Mouse (Mus musculus) kidney, adult 2 months (tissue): ENCODE measurements around the gene Ip6k3. TPM values are rescaled to one million over a fixed set of nuclear protein-coding genes. Genes with fewer than 3 reads are reported as not detected.

Experiments used
- DNase-seq: peaks from one replicate; pipeline ENCODE4 v3.0.0; 2021
- H3K27ac ChIP-seq: fragments of 200-500 bp; 2 replicates; pipeline ENCODE4 v1.5.1; 2012; ENCODE audit warnings: low read depth, low read length, control low read depth, inconsistent platforms; ENCODE audit not compliant: insufficient read depth
- H3K27me3 ChIP-seq: fragments of 200-500 bp; replicated peaks from 2 replicates; pipeline ENCODE4 v1.6.1; 2012; ENCODE audit warnings: mild to moderate bottlenecking, moderate library complexity, low read length, inconsistent platforms; ENCODE audit not compliant: control insufficient read depth, insufficient read depth
- H3K36me3 ChIP-seq: fragments of 200-500 bp; 2 replicates; pipeline ENCODE4 v1.6.1; 2012; ENCODE audit warnings: mild to moderate bottlenecking, moderate library complexity, low read length, inconsistent platforms; ENCODE audit not compliant: control insufficient read depth, insufficient read depth
- H3K4me1 ChIP-seq: fragments of 200-500 bp; 2 replicates; pipeline ENCODE4 v1.6.1; 2011; ENCODE audit warnings: low read length; ENCODE audit not compliant: control insufficient read depth, insufficient read depth
- H3K4me3 ChIP-seq: fragments of 200-500 bp; 2 replicates; pipeline ENCODE4 v1.5.1; 2011; ENCODE audit warnings: mild to moderate bottlenecking, low read depth, low read length, control low read depth; ENCODE audit not compliant: insufficient read depth
- CTCF ChIP-seq: fragments of 200-500 bp; conservative IDR thresholded peaks from 2 replicates; pipeline ENCODE4 v1.5.1; 2011; ENCODE audit warnings: low read depth, mild to moderate bottlenecking, control low read depth, low read length, moderate library complexity, mixed read lengths; ENCODE audit not compliant: insufficient read depth, insufficient read length
- POLR2A ChIP-seq: fragments of 200-500 bp; IDR thresholded peaks from one replicate; pipeline ENCODE4 v1.6.1; 2011; ENCODE audit warnings: low read depth, low read length, control low read depth
- WGBS: fragments of 180-500 bp; shearing (Covaris S2); methylation state at CpG from one replicate; pipeline ENCODE4 v1.1.7; 2018; 5-methylcytosine and 5-hydroxymethylcytosine counted together
- polyA plus RNA-seq: library from polyadenylated mRNA; depleted of rRNA; stranded (reverse); fragments of >200 nt; gene quantifications from 2 replicates; pipeline ENCODE4 v1.2.3, GENCODE M21; 2012

Ip6k3 gene
- polyA plus RNA-seq, 1 experiment: 1.1 TPM

DNA sequence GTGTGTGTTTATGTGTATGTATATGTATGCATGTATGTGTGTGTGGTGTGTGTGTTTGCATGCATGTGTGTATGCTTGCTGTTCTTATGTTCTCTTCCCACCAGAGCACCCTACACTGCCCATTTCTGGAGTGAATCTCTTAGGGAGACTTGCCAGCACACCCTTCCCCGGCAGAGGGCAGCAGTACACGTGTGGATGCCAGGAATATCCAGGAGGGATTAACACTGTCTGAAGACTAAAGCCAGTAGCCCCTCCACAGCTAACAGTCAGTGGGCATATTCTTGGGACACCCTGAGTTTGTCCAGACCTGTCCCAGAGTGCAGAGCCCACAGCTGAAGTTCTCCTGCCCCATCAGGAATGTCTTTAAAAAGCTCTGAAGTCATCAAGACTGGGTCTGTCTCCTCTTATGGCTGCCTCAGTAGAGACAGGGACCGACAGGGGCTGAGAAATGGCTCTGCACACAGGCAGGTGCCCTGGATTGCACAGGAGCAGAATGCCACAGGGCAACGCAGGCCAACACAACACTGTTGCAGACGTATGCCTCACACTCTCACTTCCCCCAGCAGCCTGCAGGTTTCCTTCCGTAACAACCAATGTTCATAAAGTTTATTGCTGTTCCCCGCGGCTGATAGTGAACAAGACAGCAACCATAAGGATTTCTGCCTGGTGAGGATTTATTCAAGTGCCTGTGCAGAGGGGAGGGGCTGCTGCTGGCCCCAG is 2.4 kb downstream of the Ip6k3 start:
- peak; percentile 67; the same call in 1 of the 2 replicates for TF ChIP-seq CTCF
- TF ChIP-seq POLR2A: no peak
- no peak overlapping the region for H3K4me3 ChIP-seq
- 63% methylated on average over 8 of the region's 8 CpGs for WGBS

DNA sequence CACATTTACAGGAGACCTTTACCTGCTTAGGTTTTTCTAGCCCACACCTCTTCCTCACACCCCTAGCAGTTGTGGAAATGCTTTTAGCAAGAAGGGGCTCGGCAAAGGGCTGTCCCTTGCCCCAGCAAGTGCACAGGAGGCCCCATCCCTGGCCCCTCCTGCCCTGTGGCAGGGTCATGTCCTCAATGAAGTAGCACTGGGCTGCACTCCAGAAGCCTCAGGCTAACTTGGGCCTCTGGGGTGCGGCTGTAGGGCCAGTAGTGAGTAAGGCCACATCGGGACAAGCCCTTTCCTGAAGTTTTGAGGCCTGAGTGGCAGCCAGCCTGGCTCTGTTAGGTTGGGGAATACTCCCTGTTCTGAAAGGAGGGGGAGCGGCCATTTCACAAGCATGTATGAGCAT is 6.7 kb downstream of the Ip6k3 start:
- H3K4me3 ChIP-seq: no peak overlapping the region
- 64% methylated on average over 4 of the region's 4 CpGs for WGBS
- no peaks in the 10 kb centered on the region for H3K4me1 ChIP-seq
- peak; percentile 9 for DNase-seq
- H3K36me3 ChIP-seq: no peaks in the 10 kb centered on the region
- H3K27ac ChIP-seq: no peak overlapping the region
- no peaks in the 10 kb centered on the region for H3K27me3 ChIP-seq
- TF ChIP-seq POLR2A (no peak), CTCF (no peak)

More for the DNA sequence above, 2.4 kb downstream of the Ip6k3 start:
- Histone ChIP-seq H3K27me3 (no peaks in the 10 kb centered on the region), H3K36me3 (no peaks in the 10 kb centered on the region), H3K27ac (no peak overlapping the region), H3K4me1 (no peaks in the 10 kb centered on the region)
- no peak for DNase-seq

DNA sequence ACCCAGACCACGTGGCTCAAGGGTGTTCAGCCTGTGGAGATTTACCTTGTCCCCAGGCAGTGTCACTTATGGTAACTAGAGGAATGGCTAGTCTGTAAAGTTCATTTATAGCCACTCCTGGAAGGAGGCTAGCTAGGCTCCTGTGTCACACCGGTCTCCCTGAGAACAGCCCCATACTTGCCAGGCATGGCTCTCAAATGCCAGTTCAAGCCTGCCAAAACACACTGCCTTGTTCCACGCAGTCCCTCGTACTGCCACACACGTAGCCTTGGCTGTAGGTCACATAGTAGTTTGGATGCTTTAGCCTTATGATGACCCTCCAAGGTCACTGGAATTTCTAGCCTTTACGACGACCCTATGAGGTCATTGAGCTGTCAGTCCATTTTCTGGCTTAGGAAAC is 8.4 kb downstream of the Ip6k3 start:
- Histone ChIP-seq H3K4me1 (no peaks in the 10 kb centered on the region), H3K36me3 (no peaks in the 10 kb centered on the region), H3K27ac (no peak overlapping the region), H3K4me3 (no peak overlapping the region), H3K27me3 (no peaks in the 10 kb centered on the region)
- WGBS: 66% methylated on average over 7 of the region's 7 CpGs
- TF ChIP-seq POLR2A (no peak), CTCF (no peak)
- peak; percentile 9 for DNase-seq

DNA sequence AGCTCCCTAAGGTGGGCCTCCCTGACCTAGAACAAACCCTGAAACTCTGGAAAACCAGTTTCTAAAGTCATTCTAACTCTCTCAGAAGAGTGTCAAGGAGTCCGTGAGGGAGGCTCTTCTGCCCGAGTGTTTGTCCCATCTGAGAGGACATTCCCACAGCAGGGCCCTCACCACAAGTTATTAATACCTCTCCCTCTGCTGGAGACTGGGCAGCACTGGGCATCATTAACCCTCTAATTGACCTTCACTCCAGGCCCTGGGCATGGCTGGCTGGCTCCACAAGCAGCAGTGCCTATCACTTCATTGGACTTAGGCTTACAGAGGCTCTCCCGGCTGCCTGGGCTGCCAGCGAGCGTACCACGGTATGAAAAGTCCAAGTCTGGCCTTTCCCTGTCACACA is 9.2 kb downstream of the Ip6k3 start:
- Histone ChIP-seq H3K27me3 (no peaks in the 10 kb centered on the region), H3K36me3 (no peaks in the 10 kb centered on the region), H3K4me3 (no peak overlapping the region), H3K27ac (no peak overlapping the region), H3K4me1 (no peaks in the 10 kb centered on the region)
- WGBS: 59% methylated on average over 6 of the region's 6 CpGs
- no peak for DNase-seq
- TF ChIP-seq POLR2A (no peak), CTCF (no peak)

DNA sequence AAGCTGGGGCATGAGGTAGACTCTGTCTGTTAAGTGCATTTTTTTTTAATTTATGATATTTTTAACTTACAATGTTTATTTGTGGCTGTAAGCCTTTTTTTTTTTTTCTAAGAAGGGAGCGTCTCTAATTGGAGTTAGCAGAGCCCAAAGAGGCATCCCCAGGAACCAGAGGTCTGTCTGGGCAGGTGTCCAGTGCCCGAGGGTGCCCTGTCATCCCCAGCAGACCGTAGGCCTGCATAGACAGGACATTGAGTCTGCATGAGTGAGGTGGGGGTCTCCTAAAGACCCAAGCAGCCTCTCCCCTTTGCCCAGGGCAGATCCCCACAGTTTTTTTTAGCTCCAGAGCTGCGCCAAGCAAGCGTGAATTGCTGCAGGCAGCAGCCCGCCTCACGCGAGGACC is 11.8 kb downstream of the Ip6k3 start:
- TF ChIP-seq POLR2A (no peak), CTCF (no peak)
- Histone ChIP-seq H3K27me3 (no peaks in the 10 kb centered on the region), H3K4me3 (no peak overlapping the region), H3K27ac (no peak overlapping the region), H3K4me1 (no peaks in the 10 kb centered on the region), H3K36me3 (no peaks in the 10 kb centered on the region)
- WGBS: 76% methylated on average over 8 of the region's 8 CpGs
- no peak for DNase-seq

DNA sequence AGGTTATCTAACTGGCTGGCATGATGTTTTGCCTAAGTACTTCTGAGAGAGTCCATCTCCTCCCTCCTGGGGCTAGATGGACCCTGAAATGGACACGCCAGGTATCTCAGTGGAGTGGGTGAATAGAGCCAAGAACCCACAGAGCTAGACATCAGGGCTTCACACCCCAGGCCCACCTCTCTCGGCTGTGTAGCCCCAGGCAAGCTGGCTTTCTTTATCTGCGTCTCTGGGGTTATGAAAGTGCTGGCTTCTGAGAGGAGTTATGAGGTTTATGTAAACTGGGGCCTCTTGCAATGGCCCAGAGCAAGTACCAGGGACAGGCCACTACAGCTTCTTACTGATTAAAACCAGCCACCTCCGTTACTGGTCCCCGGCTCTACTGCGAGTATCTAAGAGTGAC is 12.7 kb downstream of the Ip6k3 start:
- DNase-seq: no peak
- no peaks in the 10 kb centered on the region for H3K27me3 ChIP-seq
- H3K27ac ChIP-seq: no peak overlapping the region
- TF ChIP-seq POLR2A: no peak
- no peak for TF ChIP-seq CTCF
- H3K4me1 ChIP-seq: no peaks in the 10 kb centered on the region
- WGBS: 91% methylated on average over 6 of the region's 6 CpGs
- H3K36me3 ChIP-seq: no peaks in the 10 kb centered on the region
- H3K4me3 ChIP-seq: no peak overlapping the region

DNA sequence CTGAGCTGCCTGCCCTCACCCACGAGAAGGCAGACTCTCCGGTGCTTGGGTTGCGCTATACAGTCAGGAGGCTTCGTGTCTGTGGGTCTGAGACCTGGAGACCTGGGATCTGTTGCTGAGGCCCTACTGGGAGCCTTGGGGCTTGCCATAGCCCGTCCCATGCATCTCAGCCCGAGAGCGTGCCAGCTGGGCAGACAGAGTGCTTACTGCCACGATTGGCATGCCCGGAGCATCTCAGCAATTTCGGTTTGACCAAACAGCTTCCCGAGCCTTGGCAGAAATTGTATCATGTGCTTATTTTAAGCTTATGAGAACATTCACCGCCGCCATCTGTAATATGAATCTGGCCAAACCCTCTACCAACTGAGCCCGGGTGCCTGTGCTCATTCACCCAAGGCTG is 13.3 kb downstream of the Ip6k3 start:
- no peak for TF ChIP-seq POLR2A
- no peak for TF ChIP-seq CTCF
- no peaks in the 10 kb centered on the region for H3K4me1 ChIP-seq
- H3K27me3 ChIP-seq: no peaks in the 10 kb centered on the region
- no peak for DNase-seq
- 88% methylated on average over 14 of the region's 14 CpGs for WGBS
- H3K4me3 ChIP-seq: no peak overlapping the region
- no peaks in the 10 kb centered on the region for H3K36me3 ChIP-seq
- no peak overlapping the region for H3K27ac ChIP-seq

DNA sequence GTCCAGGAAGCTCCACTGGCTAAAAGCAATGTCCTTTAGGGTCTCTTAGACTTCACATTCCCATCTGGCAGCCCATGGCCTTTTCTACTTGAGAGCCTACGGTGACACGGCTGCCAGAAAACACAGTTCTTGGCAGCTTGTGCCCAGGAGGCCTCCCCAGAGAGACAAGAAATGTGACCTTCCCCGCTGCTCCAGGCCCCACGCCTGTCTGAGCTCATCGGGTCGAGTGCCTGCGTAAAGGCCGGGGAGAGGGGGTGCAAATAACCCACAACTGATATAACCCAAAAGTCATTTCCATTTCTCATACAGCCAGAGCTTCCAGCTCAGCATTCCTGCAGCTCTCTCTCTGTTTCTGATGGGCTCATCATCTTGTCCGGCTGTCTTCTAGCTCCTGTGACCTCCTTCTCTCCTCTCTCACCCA is 13.8 kb downstream of the Ip6k3 start:
- no peak for TF ChIP-seq POLR2A
- TF ChIP-seq CTCF: no peak
- no peak overlapping the region for H3K4me3 ChIP-seq
- 49% methylated on average over 9 of the region's 9 CpGs for WGBS
- no peaks in the 10 kb centered on the region for H3K36me3 ChIP-seq
- H3K27ac ChIP-seq: 0 out of 2 replicates have a peak overlapping the region, but pooled peaks have one; percentile 12
- no peaks in the 10 kb centered on the region for H3K4me1 ChIP-seq
- no peaks in the 10 kb centered on the region for H3K27me3 ChIP-seq
- no peak for DNase-seq
